Mouse (Mus musculus) brain, embryonic 14.5 days (tissue): ENCODE measurements at regions not wholly inside any gene's neighbourhood (a gene's known extent, or its start where the extent isn't known, plus 50 kb on each side); places are given as distances from the start of the nearest gene placed in this dataset.
"Not testable (repeated sequence)": the region's sequence is repeated elsewhere in the genome, so short reads cannot be mapped to it uniquely, and the experiment has no call there.

Source experiments
- CTCF ChIP-seq: fragments of 200-500 bp; IDR thresholded peaks from 2 replicates; pipeline ENCODE4 v1.5.1; 2012; ENCODE audit warnings: inconsistent platforms, mild to moderate bottlenecking, moderate library complexity, borderline replicate concordance; ENCODE audit not compliant: insufficient read depth, insufficient read length; ENCODE audit errors: extremely low read depth
- POLR2A ChIP-seq: fragments of 200-500 bp; IDR thresholded peaks from 2 replicates; pipeline ENCODE4 v1.6.1; 2012; ENCODE audit warnings: mild to moderate bottlenecking, inconsistent platforms, borderline replicate concordance; ENCODE audit not compliant: poor library complexity, insufficient read depth, insufficient read length, severe bottlenecking; ENCODE audit errors: extremely low read depth

- not testable (repeated sequence) for TF ChIP-seq CTCF, POLR2A
Measured at GRCm38 (mm10) chr17:83064376-83064775, 150.7 kb upstream of the Pkdcc start.
